In genomic region chr6:124890997-124891396, GRCm38 (mm10) we compare ENCODE assay signal across 27 mouse cellular contexts. TPM values are rescaled to one million over a fixed set of nuclear protein-coding genes. Genes with fewer than 3 reads are reported as not detected.
"Had no signal": no experiment of that assay in that cellular context is flagged by ENCODE, and none has a peak within 500 bp of the region (broad histone marks: within the 10 kb centered on the region; RNA-seq: fewer than 3 reads in every experiment).

No protein-coding gene starts in this region.

- ATAC-seq: inflammation-experienced regulatory T-cells, adult 6 months; intestine, embryonic 15.5 days; intestine, postnatal 0 days; liver, embryonic 12.5 days had no signal

- H3K4me2 ChIP-seq: heart, embryonic 13.5 days; heart, embryonic 15.5 days; hindbrain, embryonic 13.5 days; hindbrain, embryonic 15.5 days; intestine, embryonic 15.5 days; limb, embryonic 13.5 days; limb, embryonic 15.5 days; liver, embryonic 12.5 days had no signal

- H3K36me3 ChIP-seq: heart, embryonic 10.5 days; heart, embryonic 13.5 days; heart, embryonic 15.5 days; hindbrain, embryonic 13.5 days; hindbrain, embryonic 15.5 days; intestine, embryonic 15.5 days; limb, embryonic 13.5 days; limb, embryonic 15.5 days; liver, embryonic 12.5 days had no signal

- H3K27ac ChIP-seq: heart, embryonic 10.5 days; heart, embryonic 13.5 days; heart, embryonic 15.5 days; hindbrain, embryonic 13.5 days; hindbrain, embryonic 15.5 days; intestine, embryonic 15.5 days; limb, embryonic 13.5 days; limb, embryonic 15.5 days; liver, embryonic 12.5 days; liver, embryonic 14.5 days had no signal

- H3K27me3 ChIP-seq: heart, embryonic 13.5 days; heart, embryonic 15.5 days; hindbrain, embryonic 13.5 days; hindbrain, embryonic 15.5 days; intestine, embryonic 15.5 days; limb, embryonic 13.5 days; limb, embryonic 15.5 days; liver, embryonic 12.5 days had no signal

- H3K9ac ChIP-seq: heart, embryonic 13.5 days; heart, embryonic 15.5 days; hindbrain, embryonic 13.5 days; hindbrain, embryonic 15.5 days; intestine, embryonic 15.5 days; limb, embryonic 13.5 days; limb, embryonic 15.5 days; liver, embryonic 12.5 days; liver, embryonic 14.5 days had no signal

- H3K9me3 ChIP-seq: heart, embryonic 10.5 days; heart, embryonic 13.5 days; heart, embryonic 15.5 days; hindbrain, embryonic 13.5 days; hindbrain, embryonic 15.5 days; intestine, embryonic 15.5 days; limb, embryonic 13.5 days; limb, embryonic 15.5 days; liver, embryonic 12.5 days had no signal

- H3K4me1 ChIP-seq: heart, embryonic 13.5 days; heart, embryonic 15.5 days; hindbrain, embryonic 13.5 days; hindbrain, embryonic 15.5 days; intestine, embryonic 15.5 days; limb, embryonic 13.5 days; limb, embryonic 15.5 days; liver, embryonic 12.5 days had no signal

- DNase-seq: gastrocnemius, postnatal 14 days; gastrocnemius, postnatal 36 days; heart, adult 18-20 months; heart, postnatal 14 days; heart, postnatal 36 days; kidney, adult 18-20 months; kidney, adult 8-10 months; kidney, postnatal 10 days; kidney, postnatal 36 days; layer of hippocampus, adult 9-11 months; layer of hippocampus, postnatal 36 days; left cerebral cortex, postnatal 4 days had no signal

- H3K4me3 ChIP-seq: heart, embryonic 10.5 days; heart, embryonic 13.5 days; heart, embryonic 15.5 days; hindbrain, embryonic 13.5 days; hindbrain, embryonic 15.5 days; intestine, embryonic 15.5 days; limb, embryonic 13.5 days; limb, embryonic 15.5 days; liver, embryonic 12.5 days had no signal

RNA-seq across cellular contexts. Expression of gene Cd4, which starts 3.0 kb away (rescaled TPM):
- polyA plus RNA-seq: heart, embryonic 13.5 days; kidney, embryonic 14.5 days; limb, embryonic 11.5 days had no signal

RNA-seq across cellular contexts. Expression of gene Gpr162, which starts 27.2 kb away (rescaled TPM):
- total RNA-seq: gastrocnemius, adult 8-10 months had no signal
